Comparison of ENCODE assay signal across 24 mouse cellular contexts in the genomic region with DNA sequence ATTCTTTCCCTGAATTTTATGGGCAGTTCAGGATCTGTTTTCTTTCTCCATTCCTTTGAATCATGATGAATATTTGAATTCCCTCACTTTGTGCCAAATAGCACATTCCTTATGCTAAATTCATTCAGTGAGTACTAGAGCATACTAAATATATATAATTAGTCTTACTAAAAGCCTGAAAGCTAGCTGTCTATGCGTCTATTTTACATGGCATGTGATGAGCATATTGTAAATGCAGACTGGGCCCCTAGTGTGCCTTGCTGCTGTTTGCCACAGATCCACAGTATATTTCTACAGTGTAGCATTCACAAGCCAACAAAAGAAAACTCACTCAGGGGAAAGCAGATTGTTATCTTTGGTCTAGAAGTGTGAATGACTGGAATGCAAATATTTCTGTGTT.
DNase-seq lines count a peak whose midpoint lies in the region; ATAC-seq and TF ChIP-seq lines count a peak whose summit lies in the region.
"Had no signal": no experiment of that assay in that cellular context is flagged by ENCODE, and none has a peak within 500 bp of the region (broad histone marks: within the 10 kb centered on the region; RNA-seq: fewer than 3 reads in every experiment).

No protein-coding gene starts in this region.

- TF ChIP-seq CTCF in kidney, postnatal 0 days (IDR thresholded peaks at IDR 0.05; ENCODE audit: low read depth) = no peak

- 50% methylated on average over 1 of the region's 1 CpGs for WGBS in embryonic facial prominence, embryonic 14.5 days
- WGBS in embryonic facial prominence, embryonic 10.5 days = 91% methylated on average over 1 of the region's 1 CpGs
- WGBS in kidney, postnatal 0 days = 81% methylated on average over 1 of the region's 1 CpGs
- WGBS in kidney, embryonic 14.5 days = 83% methylated on average over 1 of the region's 1 CpGs
- WGBS in forebrain, embryonic 16.5 days = 20% methylated on average over 1 of the region's 1 CpGs

- H3K9me3 ChIP-seq in embryonic facial prominence, embryonic 14.5 days (ENCODE audit: control insufficient read depth, low read length) = no peaks in the 10 kb centered on the region
- no peaks in the 10 kb centered on the region for H3K9me3 ChIP-seq in embryonic facial prominence, embryonic 10.5 days
- H3K9me3 ChIP-seq in kidney, postnatal 0 days (replicated peaks; ENCODE audit: low read length) = no peaks in the 10 kb centered on the region
- H3K9me3 ChIP-seq in kidney, embryonic 14.5 days (ENCODE audit: control insufficient read depth, low read length) = no peaks in the 10 kb centered on the region
- no peaks in the 10 kb centered on the region for H3K9me3 ChIP-seq in forebrain, embryonic 16.5 days (ENCODE audit: control insufficient read depth, low read length)
- H3K9me3 ChIP-seq: embryonic facial prominence, embryonic 12.5 days; heart, embryonic 12.5 days; hindbrain, embryonic 13.5 days; midbrain, embryonic 12.5 days; stomach, embryonic 15.5 days had no signal

- no peaks in the 10 kb centered on the region for H3K36me3 ChIP-seq in embryonic facial prominence, embryonic 14.5 days (ENCODE audit: control insufficient read depth, insufficient read depth, low read length)
- no peaks in the 10 kb centered on the region for H3K36me3 ChIP-seq in embryonic facial prominence, embryonic 10.5 days (replicated peaks)
- no peaks in the 10 kb centered on the region for H3K36me3 ChIP-seq in kidney, postnatal 0 days (ENCODE audit: insufficient read depth, low read length)
- H3K36me3 ChIP-seq in kidney, embryonic 14.5 days (ENCODE audit: control insufficient read depth, insufficient read depth, low read length) = no peaks in the 10 kb centered on the region
- no peaks in the 10 kb centered on the region for H3K36me3 ChIP-seq in forebrain, embryonic 16.5 days (ENCODE audit: control insufficient read depth, insufficient read depth)
- H3K36me3 ChIP-seq: embryonic facial prominence, embryonic 12.5 days; heart, embryonic 12.5 days; hindbrain, embryonic 13.5 days; midbrain, embryonic 12.5 days; stomach, embryonic 15.5 days had no signal

- H3K4me3 ChIP-seq in embryonic facial prominence, embryonic 14.5 days (ENCODE audit: low read depth, low read length) = no peak overlapping the region
- H3K4me3 ChIP-seq in embryonic facial prominence, embryonic 10.5 days = no peak overlapping the region
- H3K4me3 ChIP-seq in kidney, postnatal 0 days (replicated peaks; ENCODE audit: low read depth, low read length) = no peak overlapping the region
- H3K4me3 ChIP-seq in kidney, embryonic 14.5 days (ENCODE audit: low read length) = no peak overlapping the region
- H3K4me3 ChIP-seq in forebrain, embryonic 16.5 days (replicated peaks; ENCODE audit: low read length) = no peak overlapping the region
- H3K4me3 ChIP-seq: embryonic facial prominence, embryonic 12.5 days; heart, embryonic 12.5 days; hindbrain, embryonic 13.5 days; midbrain, embryonic 12.5 days; myocyte; stomach, embryonic 15.5 days had no signal

- no peak overlapping the region for H3K9ac ChIP-seq in embryonic facial prominence, embryonic 14.5 days (ENCODE audit: low read depth, low read length)
- no peak overlapping the region for H3K9ac ChIP-seq in kidney, postnatal 0 days (ENCODE audit: low read depth, low read length)
- H3K9ac ChIP-seq in kidney, embryonic 14.5 days (ENCODE audit: low read depth, low read length) = no peak overlapping the region
- no peak overlapping the region for H3K9ac ChIP-seq in forebrain, embryonic 16.5 days (replicated peaks; ENCODE audit: low read depth, low read length)
- H3K9ac ChIP-seq: embryonic facial prominence, embryonic 12.5 days; heart, embryonic 12.5 days; hindbrain, embryonic 13.5 days; midbrain, embryonic 12.5 days; stomach, embryonic 15.5 days had no signal

- no peak for ATAC-seq in embryonic facial prominence, embryonic 14.5 days (ENCODE audit: low read depth)
- ATAC-seq in kidney, postnatal 0 days (replicated peaks; ENCODE audit: low FRiP score, low read depth) = no peak
- ATAC-seq in kidney, embryonic 14.5 days (ENCODE audit: low FRiP score, low TSS enrichment) = no peak
- ATAC-seq in forebrain, embryonic 16.5 days = peak; percentile 95
- ATAC-seq: lung, postnatal 0 days had no signal

- no peaks in the 10 kb centered on the region for H3K4me1 ChIP-seq in embryonic facial prominence, embryonic 14.5 days (ENCODE audit: control insufficient read depth, insufficient read depth, low read length)
- peaks cover 9% of the 10 kb centered on the region; the same call in 1 of the 2 replicates for H3K4me1 ChIP-seq in embryonic facial prominence, embryonic 10.5 days
- H3K4me1 ChIP-seq in kidney, postnatal 0 days (replicated peaks; ENCODE audit: insufficient read depth, low read length) = no peaks in the 10 kb centered on the region
- no peaks in the 10 kb centered on the region for H3K4me1 ChIP-seq in kidney, embryonic 14.5 days (ENCODE audit: control insufficient read depth, insufficient read depth, low read length)
- H3K4me1 ChIP-seq in forebrain, embryonic 16.5 days (replicated peaks; ENCODE audit: control insufficient read depth, insufficient read depth, low read length) = 0 out of 2 replicates have a peak, but pooled peaks cover 2% of the 10 kb centered on the region
- H3K4me1 ChIP-seq: hindbrain, embryonic 13.5 days; midbrain, embryonic 12.5 days; stomach, embryonic 15.5 days had no signal

- no peak overlapping the region for H3K4me2 ChIP-seq in embryonic facial prominence, embryonic 14.5 days (ENCODE audit: low read depth, low read length)
- no peak overlapping the region for H3K4me2 ChIP-seq in kidney, postnatal 0 days (ENCODE audit: low read length)
- H3K4me2 ChIP-seq in kidney, embryonic 14.5 days (replicated peaks; ENCODE audit: low read depth, low read length) = no peak overlapping the region
- H3K4me2 ChIP-seq in forebrain, embryonic 16.5 days (ENCODE audit: low read length) = no peak overlapping the region
- H3K4me2 ChIP-seq: embryonic facial prominence, embryonic 12.5 days; heart, embryonic 12.5 days; hindbrain, embryonic 13.5 days; midbrain, embryonic 12.5 days; stomach, embryonic 15.5 days had no signal

- no peaks in the 10 kb centered on the region for H3K27me3 ChIP-seq in embryonic facial prominence, embryonic 14.5 days (replicated peaks; ENCODE audit: control insufficient read depth, insufficient read depth, low read length)
- H3K27me3 ChIP-seq in embryonic facial prominence, embryonic 10.5 days (replicated peaks; ENCODE audit: low read depth, poor library complexity, severe bottlenecking) = no peaks in the 10 kb centered on the region
- H3K27me3 ChIP-seq in kidney, postnatal 0 days (ENCODE audit: insufficient read depth, low read length) = no peaks in the 10 kb centered on the region
- no peaks in the 10 kb centered on the region for H3K27me3 ChIP-seq in kidney, embryonic 14.5 days (ENCODE audit: control insufficient read depth, insufficient read depth, low read length)
- no peaks in the 10 kb centered on the region for H3K27me3 ChIP-seq in forebrain, embryonic 16.5 days (replicated peaks; ENCODE audit: control insufficient read depth, insufficient read depth, low read length)
- H3K27me3 ChIP-seq: embryonic facial prominence, embryonic 12.5 days; heart, embryonic 12.5 days; hindbrain, embryonic 13.5 days; midbrain, embryonic 12.5 days; stomach, embryonic 15.5 days had no signal

- H3K27ac ChIP-seq in embryonic facial prominence, embryonic 14.5 days (replicated peaks; ENCODE audit: low read depth, low read length) = no peak overlapping the region
- no peak overlapping the region for H3K27ac ChIP-seq in embryonic facial prominence, embryonic 10.5 days (replicated peaks)
- no peak overlapping the region for H3K27ac ChIP-seq in kidney, postnatal 0 days
- H3K27ac ChIP-seq in kidney, embryonic 14.5 days (ENCODE audit: low read depth, low read length) = no peak overlapping the region
- no peak overlapping the region for H3K27ac ChIP-seq in forebrain, embryonic 16.5 days (ENCODE audit: low read length)
- H3K27ac ChIP-seq: embryonic facial prominence, embryonic 12.5 days; hindbrain, embryonic 13.5 days; midbrain, embryonic 12.5 days; stomach, embryonic 15.5 days had no signal

- DNase-seq in embryonic facial prominence, embryonic 14.5 days (ENCODE audit: low spot score) = peak; percentile 34
- no peak for DNase-seq in embryonic facial prominence, embryonic 10.5 days (ENCODE audit: low spot score)
- peak; percentile 24 for DNase-seq in kidney, postnatal 0 days (ENCODE audit: low spot score)
- peak; percentile 12 for DNase-seq in brain, adult 2 months (ENCODE audit: low read depth, low spot score)
- no peak for DNase-seq in cerebellum, postnatal 14 days
- DNase-seq: adrenal gland, postnatal 14 days; cerebellum, adult 11-12 months; cerebellum, postnatal 10 days; gastrocnemius, postnatal 14 days; heart, adult 11 months; heart, postnatal 10 days; kidney, adult 2 months; kidney, postnatal 14 days; right cerebral cortex, postnatal 4 days; thymus, postnatal 36 days had no signal

Comparison
In these comparisons a context has a peak if more than half of its experiments do, and no peak if none do; other contexts are left out.
1. DNase-seq: peak in embryonic facial prominence, embryonic 14.5 days (single experiment), kidney, postnatal 0 days (single experiment) and brain, adult 2 months (single experiment); none in embryonic facial prominence, embryonic 10.5 days (single experiment) and cerebellum, postnatal 14 days (0 of 2).